Mouse (Mus musculus) thymus, postnatal 36 days (tissue): ENCODE measurements around the gene Capn10.

ENCODE experiments used
- DNase-seq, 2 experiments: peaks; one replicate each; pipeline ENCODE4 v3.0.0; 2022; ENCODE audit warnings: mixed read lengths in 2 of 2

The Capn10 gene

GRCm38 (mm10) chr1:92978645-92979044, 44.5 kb downstream of the Capn10 start:
- no peak for DNase-seq

GRCm38 (mm10) chr1:92979073-92979602, 45.0 kb downstream of the Capn10 start:
- DNase-seq, result no peak

DNA sequence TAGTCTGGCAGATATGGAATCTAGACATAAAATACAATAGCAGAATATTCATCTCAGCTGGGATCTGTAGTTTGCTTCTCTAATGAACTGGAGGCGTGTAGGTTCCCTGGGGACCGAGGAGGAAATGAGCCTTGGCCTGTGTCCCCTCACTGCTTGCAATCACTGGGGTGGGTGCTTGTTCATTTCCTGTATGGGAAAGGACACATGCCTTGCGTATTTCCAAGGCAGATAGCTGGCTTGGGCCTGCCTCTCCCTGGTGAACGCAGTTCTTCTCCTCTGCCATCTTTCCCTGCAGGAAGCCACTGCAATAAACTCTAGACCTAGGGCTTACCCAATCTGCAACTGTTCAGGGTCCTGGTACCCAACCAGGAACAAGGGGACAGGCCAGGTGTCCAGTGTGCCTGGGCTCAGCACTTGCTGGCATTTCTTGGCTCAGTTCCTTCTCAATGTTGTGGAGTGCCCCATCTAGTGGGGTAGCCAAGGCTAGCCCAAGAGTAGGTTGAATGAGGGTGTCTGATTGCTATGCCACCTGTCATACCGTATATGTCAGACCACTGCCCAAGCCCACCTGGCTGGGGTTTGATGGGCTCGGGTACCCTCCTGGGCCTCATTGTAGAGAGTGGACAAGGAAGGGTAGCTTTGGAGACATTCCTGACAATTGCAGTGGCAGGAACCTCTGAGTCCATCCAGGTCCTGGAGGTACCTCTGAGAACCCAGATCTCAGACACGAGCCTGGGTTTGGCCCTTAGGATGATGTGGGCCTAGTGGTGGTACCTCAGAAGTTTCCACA, 47.1 kb downstream of the Capn10 start:
- DNase-seq, result no peak

DNA sequence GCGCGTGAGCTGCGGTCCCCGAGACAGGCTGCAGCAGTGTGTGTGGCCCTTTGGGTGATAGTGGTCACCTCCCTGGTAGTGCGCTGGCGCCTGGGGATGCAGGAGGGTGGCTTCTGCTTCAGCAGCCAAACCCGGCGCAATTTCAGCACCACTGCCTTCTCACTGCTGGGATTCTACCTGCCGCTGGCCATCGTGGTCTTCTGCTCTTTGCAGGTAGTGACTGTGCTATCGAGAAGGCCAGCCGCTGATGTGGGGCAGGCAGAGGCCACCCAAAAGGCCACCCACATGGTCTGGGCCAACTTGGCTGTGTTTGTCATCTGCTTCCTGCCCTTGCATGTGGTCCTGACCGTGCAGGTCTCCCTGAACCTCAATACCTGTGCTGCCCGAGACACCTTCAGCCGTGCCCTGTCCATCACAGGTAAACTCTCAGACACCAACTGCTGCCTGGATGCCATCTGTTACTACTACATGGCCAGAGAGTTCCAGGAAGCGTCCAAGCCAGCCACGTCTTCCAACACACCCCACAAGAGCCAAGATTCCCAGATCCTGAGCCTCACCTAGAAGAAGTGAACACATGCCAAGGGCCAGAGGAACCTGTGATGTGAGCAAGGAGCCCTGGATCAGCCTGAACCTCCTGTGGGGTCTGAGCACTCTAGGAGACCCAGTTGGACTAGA, 48.9 kb downstream of the Capn10 start:
- no peak for DNase-seq

- DNase-seq, result no peak
These were observed 50.8 kb downstream of the Capn10 start for GRCm38 (mm10) chr1:92984999-92985398.

GRCm38 (mm10) chr1:92988894-92989293, 54.7 kb downstream of the Capn10 start:
- no peak for DNase-seq

GRCm38 (mm10) chr1:92989891-92990290, 55.7 kb downstream of the Capn10 start:
- DNase-seq, result no peak

DNA sequence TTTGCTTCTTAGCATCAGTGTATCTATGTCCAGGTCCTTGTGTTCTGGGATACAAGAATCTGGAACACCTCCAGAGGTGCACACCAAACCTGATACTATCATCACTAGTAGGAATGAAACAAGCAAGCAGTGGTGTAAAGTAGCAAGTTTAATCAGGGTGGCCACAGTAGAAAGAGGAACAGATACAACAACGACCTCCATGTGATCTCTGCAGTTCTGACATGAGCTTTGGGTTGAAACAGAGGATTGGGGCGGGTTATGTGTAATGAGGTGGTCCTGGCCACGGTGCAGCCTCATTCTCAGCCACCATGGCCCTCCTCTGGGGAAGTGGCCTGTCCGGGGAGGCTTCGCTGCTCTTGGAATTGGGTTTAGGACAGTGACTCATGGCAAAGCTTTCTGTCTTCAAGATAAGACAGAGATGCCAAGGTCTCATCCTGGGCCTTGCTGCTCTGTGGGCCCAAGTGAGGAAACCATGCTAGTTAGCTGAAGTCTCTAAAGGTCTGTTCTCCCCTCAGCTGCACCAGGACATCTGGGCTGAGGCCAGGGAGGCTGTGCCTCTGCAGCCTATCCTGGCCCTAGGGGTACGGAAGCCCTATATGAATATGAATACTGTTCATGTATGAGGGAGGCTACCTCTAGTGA, 58.2 kb downstream of the Capn10 start:
- DNase-seq, result no peak

DNA sequence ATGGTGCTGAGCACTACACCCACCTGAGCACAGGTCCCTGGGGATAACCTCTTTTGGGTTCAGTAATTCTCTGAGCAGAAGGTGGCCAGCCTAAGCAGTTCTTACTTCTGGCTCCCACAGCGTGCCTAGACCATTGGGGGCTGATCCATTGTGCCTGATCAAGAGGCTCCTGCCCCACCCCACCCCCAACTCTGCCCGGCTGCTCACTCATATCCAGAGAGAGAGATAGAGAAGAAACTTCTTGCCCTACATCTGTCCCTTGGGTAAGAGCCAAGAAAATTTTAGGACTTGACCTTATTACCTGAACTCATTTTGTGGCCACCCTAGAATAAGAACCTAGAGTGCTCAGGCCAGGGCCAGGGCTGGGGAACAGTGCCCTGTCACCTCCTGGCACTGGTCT, 58.7 kb downstream of the Capn10 start:
- no peak for DNase-seq
